Mouse (Mus musculus) kidney, adult 2 months (tissue): ENCODE results near the gene Cpne6. TPM values are rescaled to one million over a fixed set of nuclear protein-coding genes. Genes with fewer than 3 reads are reported as not detected.

Experiments
- DNase-seq: peaks from one replicate; pipeline ENCODE4 v3.0.0; 2021
- H3K27ac ChIP-seq: fragments of 200-500 bp; 2 replicates; pipeline ENCODE4 v1.5.1; 2012; ENCODE audit warnings: low read depth, low read length, control low read depth, inconsistent platforms; ENCODE audit not compliant: insufficient read depth
- H3K27me3 ChIP-seq: fragments of 200-500 bp; replicated peaks from 2 replicates; pipeline ENCODE4 v1.6.1; 2012; ENCODE audit warnings: mild to moderate bottlenecking, moderate library complexity, low read length, inconsistent platforms; ENCODE audit not compliant: control insufficient read depth, insufficient read depth
- H3K36me3 ChIP-seq: fragments of 200-500 bp; 2 replicates; pipeline ENCODE4 v1.6.1; 2012; ENCODE audit warnings: mild to moderate bottlenecking, moderate library complexity, low read length, inconsistent platforms; ENCODE audit not compliant: control insufficient read depth, insufficient read depth
- H3K4me1 ChIP-seq: fragments of 200-500 bp; 2 replicates; pipeline ENCODE4 v1.6.1; 2011; ENCODE audit warnings: low read length; ENCODE audit not compliant: control insufficient read depth, insufficient read depth
- H3K4me3 ChIP-seq: fragments of 200-500 bp; 2 replicates; pipeline ENCODE4 v1.5.1; 2011; ENCODE audit warnings: mild to moderate bottlenecking, low read depth, low read length, control low read depth; ENCODE audit not compliant: insufficient read depth
- CTCF ChIP-seq: fragments of 200-500 bp; conservative IDR thresholded peaks from 2 replicates; pipeline ENCODE4 v1.5.1; 2011; ENCODE audit warnings: low read depth, mild to moderate bottlenecking, control low read depth, low read length, moderate library complexity, mixed read lengths; ENCODE audit not compliant: insufficient read depth, insufficient read length
- POLR2A ChIP-seq: fragments of 200-500 bp; IDR thresholded peaks from one replicate; pipeline ENCODE4 v1.6.1; 2011; ENCODE audit warnings: low read depth, low read length, control low read depth
- WGBS: fragments of 180-500 bp; shearing (Covaris S2); methylation state at CpG from one replicate; pipeline ENCODE4 v1.1.7; 2018; 5-methylcytosine and 5-hydroxymethylcytosine counted together
- polyA plus RNA-seq: library from polyadenylated mRNA; depleted of rRNA; stranded (reverse); fragments of >200 nt; gene quantifications from 2 replicates; pipeline ENCODE4 v1.2.3, GENCODE M21; 2012

Cpne6 gene
- polyA plus RNA-seq, 1 experiment: 0.11 TPM

DNA sequence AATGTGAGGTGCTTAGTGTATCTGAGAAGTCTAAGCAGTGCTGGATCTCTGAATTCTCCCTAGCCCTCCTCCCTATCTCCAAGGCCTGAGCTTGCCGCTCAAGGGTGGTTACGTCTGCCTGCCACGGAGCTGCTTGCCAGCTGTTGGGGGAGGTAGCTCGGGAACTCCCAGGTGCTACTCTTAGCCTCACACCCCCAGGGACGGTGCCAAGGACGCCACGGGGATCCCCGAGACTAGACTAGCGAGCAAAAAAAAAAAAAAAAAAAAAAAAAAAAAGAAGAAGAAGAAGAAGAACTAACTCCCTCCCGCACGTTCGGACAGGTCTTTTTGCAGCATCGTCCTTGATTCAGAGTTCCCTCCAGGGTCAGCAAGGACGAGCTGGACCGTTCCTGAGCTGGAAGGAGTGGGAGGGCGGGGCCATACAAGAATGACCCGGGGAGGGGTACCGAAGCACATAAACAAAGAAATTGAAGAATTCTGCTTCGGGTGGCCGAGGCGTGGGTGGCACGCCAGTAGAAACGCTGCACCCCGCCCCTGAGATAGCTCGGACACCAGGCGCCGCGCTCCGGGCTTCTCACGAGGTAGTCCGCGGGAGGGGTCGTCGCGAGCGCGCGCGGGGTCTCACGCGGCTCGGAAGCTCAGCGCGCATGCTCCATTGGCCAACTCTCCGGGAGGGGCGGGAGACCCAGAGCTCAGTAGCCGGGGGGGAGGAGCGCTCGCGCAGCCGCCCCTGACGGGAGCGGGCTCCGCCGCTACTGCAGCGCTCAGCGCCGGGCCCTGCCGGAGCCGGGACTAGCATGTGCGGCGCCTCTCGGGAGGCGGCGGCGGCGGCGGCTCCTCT is 19.7 kb upstream of the Cpne6 start, which contains the start of gene Carmil3:
Gene Carmil3 (plus strand): TSS at position 291 of the 841 bp plus-strand sequence.
- Histone ChIP-seq H3K27ac (no peak within 1 kb of the TSS), H3K4me1 (no peaks in the 10 kb centered on the region), H3K36me3 (no peaks in the 10 kb centered on the region), H3K27me3 (no peaks in the 10 kb centered on the region), H3K4me3 (peak within 1 kb of the TSS; percentile 55)
- TF ChIP-seq POLR2A (no peak), CTCF (no peak)
- DNase-seq: peak; percentile 66
- WGBS: under 1% methylated on average over 68 of the region's 68 CpGs

DNA sequence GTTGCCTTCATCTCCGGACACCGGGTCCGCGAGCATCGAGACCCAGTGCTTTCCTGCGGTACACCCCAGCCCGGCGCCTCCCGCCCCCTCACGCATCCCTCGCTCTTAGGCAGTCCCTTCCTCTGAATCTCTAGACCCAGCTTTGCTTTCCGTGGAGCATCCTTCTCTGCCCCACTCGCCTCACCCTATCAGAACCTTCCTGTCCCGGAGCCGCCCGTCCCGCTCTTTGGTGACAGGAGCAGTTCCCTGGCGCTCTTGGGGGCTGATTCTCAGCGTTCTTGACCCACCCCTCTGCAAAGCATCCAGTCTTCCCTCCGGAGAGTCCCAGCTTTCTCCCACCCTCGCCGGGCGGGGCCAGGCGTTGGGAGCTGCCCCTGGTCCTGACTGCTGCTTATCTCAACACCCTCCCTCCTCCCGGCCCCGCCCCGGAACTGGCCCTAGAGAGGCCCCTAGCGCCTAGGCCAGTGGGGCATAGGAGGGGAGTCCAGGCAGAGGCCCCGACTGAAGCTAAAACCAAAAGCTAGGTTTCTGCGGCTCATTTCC is 18.9 kb upstream of the Cpne6 start:
- peak overlapping the region; percentile 55 for H3K4me3 ChIP-seq
- H3K27me3 ChIP-seq: no peaks in the 10 kb centered on the region
- peak; percentile 46 for DNase-seq
- no peaks in the 10 kb centered on the region for H3K4me1 ChIP-seq
- H3K36me3 ChIP-seq: no peaks in the 10 kb centered on the region
- under 1% methylated on average over 30 of the region's 30 CpGs for WGBS
- TF ChIP-seq POLR2A: no peak
- no peak overlapping the region for H3K27ac ChIP-seq

DNA sequence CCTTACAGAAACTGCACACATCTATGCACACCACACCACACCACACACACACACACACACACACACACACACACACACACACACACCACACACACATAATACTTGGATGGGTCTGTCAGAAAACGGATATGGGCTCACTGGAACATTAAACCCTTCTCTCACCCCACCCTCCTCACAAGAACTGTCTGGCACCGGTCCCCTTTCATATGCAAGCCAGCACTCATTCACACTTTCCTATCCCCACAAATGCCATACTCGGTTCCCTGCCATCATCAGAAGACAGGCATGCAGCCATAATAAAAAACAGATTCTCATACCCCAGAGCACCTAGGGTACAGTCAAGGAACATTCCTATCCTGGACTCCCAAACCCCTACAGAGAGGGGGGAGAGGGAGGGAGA is 18.1 kb upstream of the Cpne6 start:
- no peaks in the 10 kb centered on the region for H3K4me1 ChIP-seq
- TF ChIP-seq POLR2A (no peak), CTCF (no peak)
- no peaks in the 10 kb centered on the region for H3K27me3 ChIP-seq
- H3K36me3 ChIP-seq: no peaks in the 10 kb centered on the region
- no peak for DNase-seq
- no peak overlapping the region for H3K4me3 ChIP-seq
- H3K27ac ChIP-seq: no peak overlapping the region
- 54% methylated on average over 3 of the region's 3 CpGs for WGBS

DNA sequence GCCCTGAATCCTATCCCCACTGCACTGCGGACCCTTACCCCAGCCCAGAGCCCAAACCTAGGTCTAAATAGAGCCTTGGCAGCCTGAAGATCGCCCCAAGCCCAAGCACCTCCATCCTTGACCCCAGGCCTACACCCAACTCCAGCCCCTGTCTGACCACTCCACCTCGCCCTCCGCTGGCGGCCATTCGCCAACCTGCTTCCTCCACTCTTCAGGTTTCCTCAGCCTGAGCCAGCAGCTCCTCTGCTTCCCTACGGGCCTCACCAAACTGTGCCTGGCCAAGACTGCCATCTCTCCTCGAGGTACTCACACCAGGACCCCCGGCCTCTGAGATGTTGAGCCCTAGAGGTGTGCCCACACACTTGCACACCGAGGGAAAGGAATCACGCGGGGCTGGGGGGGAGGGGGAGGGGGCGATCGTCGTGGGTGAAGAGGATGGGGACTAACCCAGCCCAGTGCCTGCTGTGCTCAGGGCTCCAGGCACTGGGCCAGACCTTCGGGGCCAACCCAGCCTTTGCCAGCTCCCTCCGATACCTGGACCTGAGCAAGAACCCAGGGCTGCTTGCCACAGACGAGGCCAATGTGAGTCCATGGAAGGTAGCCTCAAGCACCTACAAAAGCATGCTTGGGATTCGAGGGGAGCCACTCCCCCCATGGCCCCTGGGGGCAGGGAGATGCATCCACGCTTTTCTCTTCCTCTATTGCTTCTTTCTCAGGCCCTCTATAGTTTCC is 14.6 kb upstream of the Cpne6 start:
- TF ChIP-seq POLR2A (no peak), CTCF (no peak)
- Histone ChIP-seq H3K36me3 (no peaks in the 10 kb centered on the region), H3K27ac (no peak overlapping the region), H3K4me3 (no peak overlapping the region), H3K4me1 (no peaks in the 10 kb centered on the region), H3K27me3 (no peaks in the 10 kb centered on the region)
- DNase-seq: no peak
- WGBS: 72% methylated on average over 20 of the region's 20 CpGs

DNA sequence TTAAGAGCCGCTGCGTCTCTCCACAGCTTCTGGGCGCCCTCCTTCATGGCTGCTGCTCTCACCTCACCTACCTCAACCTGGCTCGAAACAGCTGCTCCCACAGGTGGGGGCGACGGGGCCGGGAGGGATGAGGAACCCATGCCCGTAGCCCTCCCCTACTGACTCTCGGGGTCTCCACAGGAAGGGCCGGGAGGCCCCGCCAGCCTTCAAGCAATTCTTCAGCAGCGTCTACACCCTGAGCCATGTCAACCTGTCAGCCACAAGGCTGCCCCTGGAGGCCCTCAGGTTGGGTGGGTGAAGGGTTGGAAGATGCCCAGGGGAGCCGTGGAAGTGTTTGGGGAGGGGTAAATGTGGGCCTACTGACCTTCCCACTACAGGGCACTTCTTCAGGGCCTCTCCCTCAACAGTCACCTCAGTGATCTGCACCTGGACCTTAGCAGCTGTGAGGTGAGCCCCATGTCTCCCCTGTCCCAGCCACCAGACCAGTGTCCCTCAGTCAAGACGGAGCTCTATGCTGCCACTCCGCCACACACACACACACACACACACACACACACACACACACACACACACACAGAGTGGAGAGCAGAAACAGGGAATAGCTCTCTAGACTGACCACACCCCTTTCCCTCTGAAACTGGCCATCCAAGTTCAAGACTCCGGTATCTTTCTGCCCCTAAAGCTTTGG is 13.3 kb upstream of the Cpne6 start:
- H3K27me3 ChIP-seq: no peaks in the 10 kb centered on the region
- TF ChIP-seq CTCF (no peak), POLR2A (no peak)
- no peaks in the 10 kb centered on the region for H3K36me3 ChIP-seq
- H3K4me3 ChIP-seq: no peak overlapping the region
- no peak overlapping the region for H3K27ac ChIP-seq
- H3K4me1 ChIP-seq: no peaks in the 10 kb centered on the region
- WGBS: 80% methylated on average over 15 of the region's 16 CpGs
- DNase-seq: no peak

DNA sequence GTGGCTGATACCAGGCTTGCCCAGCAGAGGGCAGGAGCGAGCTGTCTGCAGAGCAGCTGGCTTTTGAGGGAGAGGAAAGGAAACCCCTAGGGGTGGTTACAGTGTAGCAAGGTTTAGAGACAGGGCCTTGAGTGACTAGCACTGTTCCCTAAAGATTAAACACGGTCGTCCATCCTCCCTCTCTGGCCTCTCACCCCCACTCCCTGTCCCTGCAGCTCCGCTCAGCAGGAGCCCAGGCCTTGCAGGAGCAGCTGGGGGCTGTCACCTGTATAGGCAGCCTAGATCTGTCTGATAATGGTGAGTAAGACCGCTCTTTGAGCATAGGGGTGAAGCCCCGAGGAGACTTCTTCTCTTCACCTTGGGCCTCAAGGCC is 12.8 kb upstream of the Cpne6 start:
- peak; percentile 80 for DNase-seq
- no peaks in the 10 kb centered on the region for H3K27me3 ChIP-seq
- H3K4me1 ChIP-seq: no peaks in the 10 kb centered on the region
- no peak overlapping the region for H3K27ac ChIP-seq
- WGBS: 23% methylated on average over 6 of the region's 6 CpGs
- no peak overlapping the region for H3K4me3 ChIP-seq
- no peaks in the 10 kb centered on the region for H3K36me3 ChIP-seq
- TF ChIP-seq POLR2A (no peak), CTCF (peak; percentile 94)
